9 mouse cellular contexts compared by ENCODE assay signal in genomic region chr1:94423731-94424130, GRCm38 (mm10).
"Had no signal": no experiment of that assay in that cellular context is flagged by ENCODE, and none has a peak within 500 bp of the region (broad histone marks: within the 10 kb centered on the region; RNA-seq: fewer than 3 reads in every experiment).

No protein-coding gene starts in this region.

- DNase-seq: lung, adult 18-20 months; lung, embryonic 14.5 days; lung, postnatal 10 days; lung, postnatal 4 days; midbrain, embryonic 14.5 days; right cerebral cortex, postnatal 14 days; thymus, adult 2 months; thymus, postnatal 25 days; thymus, postnatal 4 days had no signal
